Mouse (Mus musculus) kidney, adult 2 months (tissue): ENCODE measurements around the gene Ubash3b. TPM values are rescaled to one million over a fixed set of nuclear protein-coding genes. Genes with fewer than 3 reads are reported as not detected.

Source experiments
- DNase-seq: peaks from one replicate; pipeline ENCODE4 v3.0.0; 2021
- H3K27ac ChIP-seq: fragments of 200-500 bp; 2 replicates; pipeline ENCODE4 v1.5.1; 2012; ENCODE audit warnings: low read depth, low read length, control low read depth, inconsistent platforms; ENCODE audit not compliant: insufficient read depth
- H3K27me3 ChIP-seq: fragments of 200-500 bp; replicated peaks from 2 replicates; pipeline ENCODE4 v1.6.1; 2012; ENCODE audit warnings: mild to moderate bottlenecking, moderate library complexity, low read length, inconsistent platforms; ENCODE audit not compliant: control insufficient read depth, insufficient read depth
- H3K36me3 ChIP-seq: fragments of 200-500 bp; 2 replicates; pipeline ENCODE4 v1.6.1; 2012; ENCODE audit warnings: mild to moderate bottlenecking, moderate library complexity, low read length, inconsistent platforms; ENCODE audit not compliant: control insufficient read depth, insufficient read depth
- H3K4me1 ChIP-seq: fragments of 200-500 bp; 2 replicates; pipeline ENCODE4 v1.6.1; 2011; ENCODE audit warnings: low read length; ENCODE audit not compliant: control insufficient read depth, insufficient read depth
- H3K4me3 ChIP-seq: fragments of 200-500 bp; 2 replicates; pipeline ENCODE4 v1.5.1; 2011; ENCODE audit warnings: mild to moderate bottlenecking, low read depth, low read length, control low read depth; ENCODE audit not compliant: insufficient read depth
- CTCF ChIP-seq: fragments of 200-500 bp; conservative IDR thresholded peaks from 2 replicates; pipeline ENCODE4 v1.5.1; 2011; ENCODE audit warnings: low read depth, mild to moderate bottlenecking, control low read depth, low read length, moderate library complexity, mixed read lengths; ENCODE audit not compliant: insufficient read depth, insufficient read length
- POLR2A ChIP-seq: fragments of 200-500 bp; IDR thresholded peaks from one replicate; pipeline ENCODE4 v1.6.1; 2011; ENCODE audit warnings: low read depth, low read length, control low read depth
- WGBS: fragments of 180-500 bp; shearing (Covaris S2); methylation state at CpG from one replicate; pipeline ENCODE4 v1.1.7; 2018; 5-methylcytosine and 5-hydroxymethylcytosine counted together
- polyA plus RNA-seq: library from polyadenylated mRNA; depleted of rRNA; stranded (reverse); fragments of >200 nt; gene quantifications from 2 replicates; pipeline ENCODE4 v1.2.3, GENCODE M21; 2012

Gene Ubash3b
- polyA plus RNA-seq, 1 experiment, result 2.3 TPM

DNA sequence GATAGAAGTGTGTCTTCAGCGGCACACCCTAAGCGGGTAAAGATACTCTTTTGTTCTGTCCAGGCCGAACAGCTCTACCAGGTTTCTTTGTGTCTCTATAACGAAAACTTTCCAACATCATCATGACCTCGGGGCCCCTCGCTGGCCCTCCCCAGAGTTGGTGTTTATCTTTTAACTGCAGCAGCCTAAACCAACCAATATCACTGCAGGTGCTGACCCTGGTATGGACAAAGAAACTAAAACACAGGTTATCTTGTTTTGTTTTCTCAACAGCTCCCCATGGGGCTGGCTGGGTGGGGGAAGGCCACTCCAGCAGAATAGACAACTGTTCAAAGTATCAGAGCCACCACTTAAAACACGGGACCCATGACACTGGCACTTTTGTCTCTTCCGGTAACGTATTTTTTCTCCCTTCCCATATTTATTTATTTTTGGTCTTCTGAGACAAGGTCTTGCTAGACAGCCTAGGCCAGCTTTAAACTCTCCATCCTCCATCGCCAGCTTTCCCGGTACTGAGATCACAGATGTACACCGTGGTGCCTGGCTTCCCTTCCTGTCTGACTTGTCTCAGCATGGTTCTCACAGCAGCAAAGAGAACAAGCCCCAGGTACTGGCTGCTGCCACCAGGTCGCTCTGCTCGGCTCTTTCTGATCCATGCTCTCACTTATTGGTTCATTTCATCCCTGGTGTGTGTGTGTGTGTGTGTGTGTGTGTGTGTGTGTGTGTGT lies 81.9 kb downstream of the Ubash3b start:
- Histone ChIP-seq H3K27me3 (no peaks in the 10 kb centered on the region), H3K36me3 (no peaks in the 10 kb centered on the region), H3K4me3 (no peak overlapping the region), H3K27ac (no peak overlapping the region), H3K4me1 (peaks cover 7% of the 10 kb centered on the region; the same call in 1 of the 2 replicates)
- no peak for TF ChIP-seq POLR2A
- no peak for TF ChIP-seq CTCF
- 89% methylated on average over 14 of the region's 14 CpGs for WGBS
- DNase-seq, result no peak

DNA sequence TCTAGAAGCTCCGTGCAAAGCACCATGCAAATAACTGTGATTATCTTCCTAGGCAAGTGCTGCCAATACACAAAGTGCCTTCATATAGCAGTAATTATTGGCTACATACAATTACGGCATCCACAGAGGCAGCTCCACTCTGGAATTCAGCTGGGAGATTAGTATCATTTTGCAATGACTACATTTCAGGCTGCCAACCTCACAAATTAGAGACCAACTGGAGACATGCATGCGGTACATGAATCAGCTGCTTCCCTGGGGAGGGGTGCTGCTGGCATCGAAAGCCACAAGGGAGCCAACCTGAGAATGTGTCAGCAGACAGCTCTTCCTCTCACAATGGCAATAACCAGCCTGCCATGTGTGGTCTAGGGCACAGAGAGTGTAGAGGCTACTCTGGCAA lies 83.3 kb downstream of the Ubash3b start:
- Histone ChIP-seq H3K27ac (no peak overlapping the region), H3K36me3 (no peaks in the 10 kb centered on the region), H3K4me1 (no peaks in the 10 kb centered on the region), H3K27me3 (no peaks in the 10 kb centered on the region), H3K4me3 (no peak overlapping the region)
- no peak for DNase-seq
- no peak for TF ChIP-seq CTCF
- no peak for TF ChIP-seq POLR2A
- WGBS, result 93% methylated on average over 4 of the region's 4 CpGs

DNA sequence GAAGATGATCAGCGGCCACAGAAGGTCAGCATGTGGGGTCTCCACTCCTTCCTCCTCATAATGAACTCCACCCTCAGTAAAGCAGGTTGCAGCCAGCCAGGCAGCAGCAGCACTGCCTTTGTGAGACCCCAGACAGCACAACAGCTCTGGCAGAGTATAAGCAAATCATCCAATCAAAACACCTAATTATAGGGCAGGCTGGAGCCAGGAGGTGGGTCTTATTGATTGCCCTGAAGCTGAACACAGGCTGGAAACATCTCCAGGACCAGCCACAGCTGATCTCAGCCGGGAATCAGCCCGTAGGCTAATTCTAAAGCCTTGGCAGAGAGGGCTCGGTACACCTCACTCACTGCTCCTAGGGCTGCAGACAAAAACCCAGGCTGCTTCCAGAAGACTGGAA lies 85.3 kb downstream of the Ubash3b start:
- TF ChIP-seq CTCF (no peak), POLR2A (no peak)
- DNase-seq, result no peak
- Histone ChIP-seq H3K4me1 (no peaks in the 10 kb centered on the region), H3K36me3 (no peaks in the 10 kb centered on the region), H3K27me3 (no peaks in the 10 kb centered on the region), H3K27ac (no peak overlapping the region), H3K4me3 (no peak overlapping the region)
- WGBS, result 62% methylated on average over 4 of the region's 4 CpGs

DNA sequence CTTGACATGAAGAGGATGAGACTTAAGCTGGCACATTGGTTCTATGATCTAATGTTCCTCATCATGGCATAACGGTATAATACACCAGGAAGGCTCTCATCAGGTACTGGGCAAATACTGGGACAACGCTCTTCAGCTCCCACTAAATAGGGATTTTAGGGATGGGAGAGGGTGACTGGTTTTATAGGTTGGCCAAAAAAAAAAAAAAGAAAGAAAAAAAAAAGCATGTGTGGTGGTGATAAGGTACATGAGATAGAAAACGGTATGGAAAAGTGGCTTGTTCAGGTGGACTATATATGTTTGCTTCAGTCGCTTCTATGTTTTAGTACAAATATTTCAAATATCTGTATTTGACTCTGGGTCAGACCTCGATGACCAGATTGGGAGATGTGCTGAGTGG lies 86.0 kb downstream of the Ubash3b start:
- DNase-seq, result no peak
- 94% methylated on average over 5 of the region's 5 CpGs for WGBS
- Histone ChIP-seq H3K27ac (no peak overlapping the region), H3K27me3 (no peaks in the 10 kb centered on the region), H3K4me3 (no peak overlapping the region), H3K36me3 (no peaks in the 10 kb centered on the region), H3K4me1 (no peaks in the 10 kb centered on the region)
- TF ChIP-seq POLR2A (no peak), CTCF (no peak)

DNA sequence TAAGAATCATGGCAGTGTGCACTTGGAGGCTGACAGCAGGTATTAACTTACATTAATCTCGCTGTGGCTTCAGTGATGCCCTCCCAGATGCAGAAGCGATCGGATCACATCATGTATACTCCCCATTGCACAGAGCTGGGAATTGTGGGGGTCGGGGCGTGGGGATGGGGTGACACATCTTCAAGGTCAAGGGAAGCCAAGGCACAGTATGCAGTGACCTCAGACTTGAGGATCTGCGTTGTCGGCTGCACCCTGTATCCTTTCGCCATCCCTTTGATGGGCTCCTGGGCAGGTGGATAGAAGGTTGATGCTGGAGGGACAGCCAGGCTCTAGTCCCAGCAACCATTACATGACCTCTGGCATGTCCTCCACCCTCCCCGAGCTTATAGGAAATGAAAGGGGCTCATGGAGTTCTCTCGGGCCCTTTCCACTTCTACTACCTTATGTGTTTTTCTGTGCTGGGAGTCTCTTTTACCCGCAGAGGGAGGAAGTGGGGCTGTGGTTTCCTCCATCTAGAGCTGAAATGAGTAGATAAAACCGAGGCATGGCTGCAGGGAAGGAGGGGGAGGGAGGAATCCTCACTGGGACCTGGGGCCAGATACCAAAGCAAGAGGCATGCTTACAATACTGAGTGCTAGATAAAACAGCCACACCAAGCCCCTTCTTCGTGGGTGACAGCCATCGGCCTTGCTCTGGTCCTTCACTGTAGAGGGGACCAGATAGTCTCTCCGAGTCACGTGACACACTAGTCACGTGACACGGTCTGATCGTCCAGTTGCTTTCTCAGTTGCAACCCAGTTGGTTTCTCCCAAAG lies 88.1 kb downstream of the Ubash3b start:
- Histone ChIP-seq H3K36me3 (no peaks in the 10 kb centered on the region), H3K4me1 (no peaks in the 10 kb centered on the region), H3K27ac (no peak overlapping the region), H3K27me3 (no peaks in the 10 kb centered on the region), H3K4me3 (no peak overlapping the region)
- TF ChIP-seq POLR2A, result no peak
- no peak for TF ChIP-seq CTCF
- peak; percentile 37 for DNase-seq
- WGBS, result 79% methylated on average over 19 of the region's 19 CpGs

DNA sequence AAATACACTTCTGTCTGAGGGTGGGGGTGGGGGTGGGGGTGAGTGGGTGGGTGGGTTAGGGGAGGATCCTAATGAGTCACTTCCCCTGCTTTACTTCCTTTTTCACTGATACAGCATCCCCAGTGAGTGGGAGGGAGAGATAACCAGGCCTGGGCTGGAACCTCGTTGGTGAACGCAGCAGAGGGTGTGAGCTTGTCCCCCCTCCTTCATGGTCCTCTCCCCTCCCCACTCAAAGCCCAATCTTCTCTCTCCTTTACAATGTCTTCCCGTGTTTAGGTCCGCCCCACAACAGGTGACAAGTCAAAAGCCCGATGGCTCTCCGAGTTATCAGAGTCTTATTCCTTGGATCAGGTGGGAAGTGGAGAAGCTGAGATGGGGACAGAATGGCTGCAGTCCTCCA lies 88.7 kb downstream of the Ubash3b start:
- Histone ChIP-seq H3K36me3 (no peaks in the 10 kb centered on the region), H3K4me1 (no peaks in the 10 kb centered on the region), H3K4me3 (no peak overlapping the region), H3K27ac (no peak overlapping the region), H3K27me3 (no peaks in the 10 kb centered on the region)
- TF ChIP-seq POLR2A, result no peak
- TF ChIP-seq CTCF, result no peak
- no peak for DNase-seq
- 66% methylated on average over 6 of the region's 6 CpGs for WGBS

DNA sequence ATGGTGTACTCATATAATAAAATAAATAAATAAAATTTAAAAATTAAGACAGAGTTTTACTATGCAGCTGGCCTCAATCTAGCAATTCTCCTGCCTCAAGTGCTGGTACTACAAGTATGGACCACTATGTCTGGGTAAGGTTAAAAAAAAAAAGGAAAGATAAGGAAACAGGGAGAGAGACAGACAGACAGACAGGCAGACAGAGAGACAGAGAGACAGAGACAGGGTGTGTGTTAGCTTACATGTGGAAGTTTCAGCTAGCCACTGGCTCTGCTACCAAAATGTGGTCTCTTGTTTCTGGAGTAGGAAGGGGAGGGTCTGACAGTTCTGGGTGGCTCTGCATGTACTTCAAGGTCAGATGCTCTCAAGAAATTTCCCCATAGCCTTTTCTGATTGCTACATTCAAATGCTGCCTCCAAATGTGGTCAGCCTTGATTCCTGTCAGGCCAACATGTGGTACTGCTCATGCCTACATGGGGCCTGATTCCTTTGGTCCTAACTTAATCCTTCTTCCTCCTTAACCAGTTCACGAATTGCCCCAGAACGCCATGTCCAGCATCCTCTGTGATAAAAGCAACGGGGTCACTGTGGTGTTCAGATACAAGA lies 89.5 kb downstream of the Ubash3b start:
- no peaks in the 10 kb centered on the region for H3K36me3 ChIP-seq
- TF ChIP-seq POLR2A (no peak), CTCF (no peak)
- DNase-seq, result no peak
- H3K4me3 ChIP-seq, result no peak overlapping the region
- no peak overlapping the region for H3K27ac ChIP-seq
- no peaks in the 10 kb centered on the region for H3K4me1 ChIP-seq
- WGBS, result 80% methylated on average over 3 of the region's 3 CpGs
- H3K27me3 ChIP-seq, result no peaks in the 10 kb centered on the region
